Mouse (Mus musculus): ENCODE measurements around the gene Rasgrp1. TPM values are rescaled to one million over a fixed set of nuclear protein-coding genes. Genes with fewer than 3 reads are reported as not detected.

Rasgrp1 gene
- polyA plus RNA-seq (2017; shearing (Covaris generic)), result 102 TPM

GRCm38 (mm10) chr2:117342547-117343239 lies at the start of gene Rasgrp1:
Gene Rasgrp1, minus strand, starts transcription at chr2:117343001.

DNA sequence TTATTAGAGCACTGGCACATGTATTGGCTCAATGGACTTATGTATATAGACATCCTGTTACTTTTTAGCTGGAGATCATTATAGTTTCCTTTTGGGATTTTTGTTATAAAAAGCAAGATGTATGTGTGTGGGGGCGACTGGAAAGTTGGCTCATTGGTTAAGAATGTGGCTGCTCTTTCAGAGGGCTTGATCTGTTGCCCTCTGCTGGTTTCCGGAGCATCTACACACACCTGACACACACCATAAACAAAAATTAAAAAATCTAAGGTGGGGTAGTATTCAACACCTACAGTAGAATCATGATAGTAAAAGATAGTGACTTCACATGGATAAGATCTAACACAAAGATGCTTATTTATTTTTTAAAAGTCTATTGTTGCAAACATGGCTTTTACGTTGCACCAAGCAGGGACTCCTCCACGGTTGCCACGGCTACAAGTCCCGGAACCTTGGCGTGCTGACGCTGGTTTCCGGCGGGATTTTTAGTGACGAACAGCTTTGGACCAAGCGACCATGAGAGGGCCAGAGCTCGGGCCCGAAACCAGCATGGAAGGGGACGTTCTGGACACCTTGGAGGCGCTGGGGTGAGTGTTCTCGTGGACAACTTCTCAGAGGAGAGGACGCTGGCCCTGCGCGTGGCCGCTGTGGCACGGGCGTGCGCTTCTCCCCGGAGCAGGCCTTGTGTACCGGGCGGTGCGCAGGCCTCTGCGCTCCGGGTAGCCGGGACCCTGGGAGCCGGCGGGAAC lies 93.4 kb downstream of the Rasgrp1 start, which contains the start of gene Fam98b:
Gene Fam98b, plus strand, starts transcription at position 485 of the 746 bp plus-strand sequence.

Other genes starting within 250 kb of the Rasgrp1 start
- gene Spred1, start 221.6 kb downstream of the Rasgrp1 start, polyA plus RNA-seq (2017; shearing (Covaris generic)), result 0.52 TPM
- 4.3 TPM for gene Fam98b, start 93.3 kb downstream of the Rasgrp1 start, polyA plus RNA-seq (2017; shearing (Covaris generic))